Mouse (Mus musculus): ENCODE measurements around the gene Rapgef4.
"Not testable (repeated sequence)": the region's sequence is repeated elsewhere in the genome, so short reads cannot be mapped to it uniquely, and the experiment has no call there.

Rapgef4 gene

DNA sequence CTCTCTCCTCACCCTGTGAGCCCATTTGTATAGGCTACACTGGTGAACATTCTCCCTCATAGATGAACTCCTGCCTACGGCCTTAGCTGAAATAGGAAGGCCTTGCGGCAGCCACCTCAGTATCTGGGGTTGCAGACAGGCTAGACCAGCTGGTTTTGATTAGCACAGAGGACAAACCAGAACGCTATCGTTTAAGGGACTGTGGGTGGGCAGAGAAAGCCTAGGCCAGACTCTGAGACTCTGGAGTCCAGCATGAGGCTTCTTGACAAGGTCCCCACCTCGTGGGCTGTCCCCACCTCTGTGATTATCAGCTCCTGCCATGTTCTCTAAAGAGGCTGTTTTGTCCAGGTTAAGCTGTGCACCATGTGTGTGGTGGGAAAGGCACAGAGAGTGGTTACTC, 142.8 kb downstream of the Rapgef4 start:
- DNase-seq, result no peak

DNA sequence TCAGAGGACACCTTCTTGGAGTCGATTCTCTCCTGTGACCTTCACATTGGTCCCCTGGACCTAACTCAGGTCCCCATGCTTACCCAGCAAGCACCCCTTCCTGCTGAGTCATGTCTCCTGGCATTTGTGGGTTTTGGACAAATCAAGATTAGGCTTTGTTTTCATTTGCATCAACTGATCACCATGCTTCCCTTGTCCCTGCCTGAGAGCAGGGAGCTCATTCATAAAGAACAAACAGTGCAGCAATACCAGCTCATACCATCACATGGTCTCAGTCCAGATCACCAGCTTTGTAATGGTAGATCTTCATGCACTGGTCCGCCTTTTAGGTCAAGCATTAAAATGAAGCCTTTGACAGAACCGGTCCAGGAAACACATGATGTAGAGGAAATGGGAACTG, 144.7 kb downstream of the Rapgef4 start:
- DNase-seq, result no peak

DNA sequence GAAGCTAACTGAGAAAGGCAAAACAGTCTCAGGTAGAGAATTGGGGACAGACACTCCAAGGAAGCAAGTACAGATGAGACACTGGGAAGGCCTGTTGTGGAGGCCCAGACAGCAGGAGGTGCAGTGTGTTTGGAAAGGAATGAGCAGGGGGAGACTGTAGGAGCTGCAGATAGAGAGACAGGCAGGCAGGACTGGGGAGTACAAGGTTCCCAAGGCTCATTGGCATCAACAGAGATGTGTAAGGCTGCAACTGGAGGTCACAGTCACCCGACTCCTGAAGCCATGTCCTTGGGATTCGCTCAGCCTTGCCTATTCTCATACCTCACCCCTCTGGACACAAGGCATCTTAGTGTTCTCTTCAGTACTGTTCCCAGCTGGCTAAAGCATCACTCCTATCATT, 145.4 kb downstream of the Rapgef4 start:
- DNase-seq, result no peak

DNA sequence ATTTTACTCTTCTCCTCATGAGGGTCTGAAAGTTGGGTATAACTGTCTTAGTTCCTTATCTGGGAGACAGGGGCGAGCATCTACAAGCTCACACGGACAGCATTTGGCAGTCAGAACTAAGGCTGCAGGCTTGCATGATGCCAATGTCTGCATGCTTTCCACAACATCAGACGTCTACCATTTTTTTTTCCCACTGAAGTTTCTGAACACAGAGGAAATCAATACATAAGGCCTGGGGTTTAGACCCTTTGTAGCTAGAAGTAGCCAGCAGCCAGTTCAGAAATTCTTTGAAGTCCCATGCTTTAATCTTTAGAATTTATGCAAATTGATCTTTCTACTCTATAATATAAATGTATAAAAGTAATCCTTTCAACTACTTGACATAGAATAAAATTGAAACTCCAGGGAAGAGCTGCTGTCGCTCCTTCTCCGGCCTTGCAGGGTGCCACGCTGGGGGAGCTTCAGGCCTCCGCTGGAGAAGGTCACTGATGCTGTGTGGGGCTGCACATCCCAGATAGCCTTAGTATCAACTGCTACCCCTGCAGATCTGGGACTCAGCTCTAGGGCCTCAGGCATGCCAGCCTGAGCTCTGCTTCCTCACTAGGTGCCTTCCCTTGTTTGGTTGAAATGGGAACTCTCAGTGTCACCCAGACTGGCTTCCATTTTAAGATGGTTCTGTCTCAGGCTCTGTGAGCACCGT, 148.7 kb downstream of the Rapgef4 start:
- no peak for DNase-seq

DNA sequence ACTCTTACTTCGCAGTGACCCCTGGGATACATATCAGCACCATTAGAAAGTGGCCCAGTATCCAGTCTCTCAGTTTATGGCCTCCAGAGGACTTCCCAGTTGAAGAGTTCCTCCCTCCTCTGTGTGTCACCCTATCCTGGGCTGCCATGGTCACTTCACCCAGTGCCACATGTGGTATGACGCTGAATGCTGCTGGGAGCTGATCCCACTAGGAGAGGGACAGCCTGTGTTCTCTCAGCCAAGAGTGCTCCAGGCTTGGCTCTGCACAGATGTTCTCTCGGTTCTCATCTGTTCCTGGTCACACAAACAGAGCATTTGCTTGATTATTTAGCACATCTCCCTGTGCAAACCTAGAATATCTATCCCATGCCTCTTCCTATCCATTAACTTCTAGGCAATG, 151.2 kb downstream of the Rapgef4 start:
- DNase-seq, result no peak

DNA sequence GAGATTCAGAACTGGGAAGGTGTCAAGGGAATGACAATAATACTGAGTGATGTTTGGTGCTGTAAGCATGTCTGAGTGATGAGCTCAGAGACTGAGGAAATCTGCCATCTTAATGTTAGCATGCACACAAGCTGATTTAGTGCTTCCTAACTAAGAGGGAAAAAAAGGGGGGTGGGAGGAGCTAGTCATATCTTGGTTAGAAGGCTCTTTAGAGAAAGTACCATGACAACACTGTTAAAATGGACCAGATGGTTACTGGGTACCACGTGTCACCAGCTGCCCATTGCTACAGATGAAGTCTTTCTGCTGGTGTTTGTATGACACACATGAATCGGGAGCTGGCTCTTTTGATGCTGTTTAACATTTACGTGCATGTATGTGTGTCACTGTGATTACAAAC, 155.0 kb downstream of the Rapgef4 start:
- DNase-seq, result no peak

DNA sequence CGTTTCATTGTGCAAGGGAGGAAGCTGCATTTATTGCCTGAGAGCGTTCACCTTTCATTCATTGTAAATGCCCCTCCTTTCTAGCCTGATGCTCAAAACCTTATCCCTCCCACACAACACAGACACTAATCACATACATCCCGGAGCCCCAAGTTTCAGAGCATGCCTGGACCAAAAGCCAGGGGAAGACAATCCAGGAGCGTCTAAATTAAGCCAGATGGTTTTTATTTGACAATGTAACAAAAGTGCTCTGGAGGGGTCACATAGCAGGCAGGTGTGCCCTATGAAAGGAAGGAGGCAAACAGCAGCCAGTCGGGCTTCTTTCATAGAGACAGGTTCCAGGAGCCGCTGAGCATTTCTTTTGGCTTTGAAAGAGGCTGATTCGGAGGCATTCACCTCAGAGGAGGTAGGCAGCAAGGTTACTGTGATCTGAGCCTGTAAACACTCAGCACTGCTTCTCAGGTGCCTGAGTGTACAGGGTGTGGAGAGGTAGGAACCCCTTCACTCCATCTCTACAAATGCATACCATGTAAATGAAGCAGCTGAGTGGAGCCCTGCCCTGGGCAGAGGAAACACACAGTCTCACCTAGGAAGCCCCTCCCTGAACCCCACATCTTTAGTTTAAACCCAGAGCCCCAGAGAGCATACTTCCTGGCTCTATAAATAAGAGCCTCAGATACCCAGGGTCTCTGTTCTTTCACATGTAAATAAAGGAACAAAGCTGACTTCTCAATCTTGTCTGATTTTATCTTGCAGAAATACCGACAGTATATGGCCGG, 155.6 kb downstream of the Rapgef4 start:
- DNase-seq, result no peak

DNA sequence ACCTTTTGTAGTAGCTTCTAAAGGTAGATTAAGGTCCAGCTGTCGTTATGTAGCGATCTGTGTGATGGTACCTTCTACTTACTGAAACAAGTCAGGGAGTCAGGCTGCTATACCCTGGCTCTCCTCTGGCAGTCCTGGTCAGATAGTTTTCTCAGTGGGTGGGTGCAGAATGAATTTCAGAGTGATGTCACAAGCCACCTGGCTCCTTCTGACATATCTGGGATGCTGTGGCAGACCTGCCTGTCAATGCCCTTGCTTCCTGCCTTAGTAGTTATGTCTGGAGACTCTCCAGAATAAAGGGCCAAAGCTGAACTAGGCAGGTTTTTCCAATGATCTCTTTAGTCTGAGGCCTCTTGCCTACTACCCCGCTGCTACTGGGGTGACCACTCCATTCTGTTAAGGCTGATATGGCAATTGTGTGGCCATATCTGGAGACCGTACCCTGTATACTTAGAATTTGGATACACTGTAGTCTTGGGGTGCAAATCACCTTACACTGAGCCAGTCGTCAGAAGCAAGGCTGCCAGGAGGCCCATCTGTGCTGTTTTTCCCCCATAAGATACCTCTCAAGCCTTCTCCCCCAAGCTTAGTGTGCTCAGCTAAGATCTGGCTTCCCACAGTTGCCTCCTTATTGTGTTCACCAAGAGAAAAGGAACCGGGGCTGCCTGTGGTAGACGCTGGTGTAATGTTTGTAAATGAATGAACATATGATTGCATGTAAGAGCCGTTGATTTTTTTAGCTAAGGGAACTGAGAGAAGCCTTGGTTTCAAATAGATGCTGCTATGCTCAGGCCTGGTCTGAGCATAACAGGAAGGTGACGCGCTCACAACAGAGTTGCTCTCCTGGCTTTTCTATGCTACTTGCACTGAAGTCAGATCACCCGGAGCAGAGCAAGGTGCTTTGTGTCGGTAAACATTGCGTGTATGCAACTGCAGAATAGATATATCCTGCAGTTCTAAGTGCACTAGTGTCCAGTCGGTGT, 159.1 kb downstream of the Rapgef4 start:
- DNase-seq, result peak in 1 of 2 experiments; percentile 32

DNA sequence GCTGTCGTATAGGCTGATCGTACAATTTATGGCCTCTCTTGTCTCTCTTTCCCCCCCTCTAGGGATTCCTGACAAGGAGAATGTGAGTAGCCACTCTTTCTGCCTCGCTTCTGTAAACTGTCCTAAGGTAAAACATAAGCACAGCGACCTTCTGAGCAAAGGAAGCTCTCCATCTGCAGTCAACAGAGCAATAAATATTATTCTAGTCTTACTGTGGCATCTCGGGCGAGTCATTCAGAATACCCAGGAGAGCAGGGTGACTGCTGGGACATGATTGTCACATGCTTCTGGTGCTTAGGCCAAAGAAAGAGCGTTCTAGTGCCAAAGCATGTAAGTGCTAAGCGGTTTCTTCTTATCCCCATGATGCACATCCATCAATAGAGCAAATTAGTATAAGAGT, 160.1 kb downstream of the Rapgef4 start:
- no peak for DNase-seq

DNA sequence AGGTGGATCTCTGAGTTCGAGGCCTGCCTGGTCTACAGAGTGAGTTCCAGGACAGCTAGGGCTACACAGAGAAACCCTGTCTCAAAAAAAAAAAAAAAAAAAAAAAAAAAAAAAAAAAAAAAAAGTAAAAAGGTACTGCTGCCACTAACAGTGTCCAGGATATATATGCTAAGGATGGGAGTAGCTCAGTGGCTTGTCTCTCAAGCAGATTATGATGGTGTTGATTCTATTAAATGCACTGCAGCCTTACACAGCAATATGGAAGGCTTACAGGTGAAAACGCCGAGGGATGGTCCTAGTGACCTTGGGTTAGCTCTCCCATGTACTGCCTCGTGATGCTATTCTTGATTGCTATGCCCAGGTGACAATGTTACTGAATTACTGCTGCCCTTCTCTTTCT, 160.7 kb downstream of the Rapgef4 start:
- DNase-seq, result not testable (repeated sequence)

DNA sequence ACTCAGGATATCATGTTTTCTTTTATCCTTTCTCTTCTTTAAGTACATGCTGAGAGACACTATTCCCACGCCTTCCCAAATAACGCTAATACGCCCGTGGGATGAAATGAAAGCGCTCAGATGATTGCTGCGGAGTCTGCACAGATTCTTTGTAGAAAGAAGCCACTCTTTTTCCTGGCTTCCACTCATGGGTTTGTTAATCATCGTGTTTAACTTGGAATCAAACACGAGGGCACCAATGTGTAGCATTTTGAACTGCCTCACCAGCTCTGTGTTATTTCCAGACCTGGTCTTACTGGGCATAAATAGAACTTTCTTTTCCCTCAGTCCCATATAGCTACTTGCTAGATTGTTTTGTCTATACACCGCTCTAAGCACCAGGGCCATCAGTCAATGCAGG, 162.4 kb downstream of the Rapgef4 start:
- DNase-seq, result no peak

DNA sequence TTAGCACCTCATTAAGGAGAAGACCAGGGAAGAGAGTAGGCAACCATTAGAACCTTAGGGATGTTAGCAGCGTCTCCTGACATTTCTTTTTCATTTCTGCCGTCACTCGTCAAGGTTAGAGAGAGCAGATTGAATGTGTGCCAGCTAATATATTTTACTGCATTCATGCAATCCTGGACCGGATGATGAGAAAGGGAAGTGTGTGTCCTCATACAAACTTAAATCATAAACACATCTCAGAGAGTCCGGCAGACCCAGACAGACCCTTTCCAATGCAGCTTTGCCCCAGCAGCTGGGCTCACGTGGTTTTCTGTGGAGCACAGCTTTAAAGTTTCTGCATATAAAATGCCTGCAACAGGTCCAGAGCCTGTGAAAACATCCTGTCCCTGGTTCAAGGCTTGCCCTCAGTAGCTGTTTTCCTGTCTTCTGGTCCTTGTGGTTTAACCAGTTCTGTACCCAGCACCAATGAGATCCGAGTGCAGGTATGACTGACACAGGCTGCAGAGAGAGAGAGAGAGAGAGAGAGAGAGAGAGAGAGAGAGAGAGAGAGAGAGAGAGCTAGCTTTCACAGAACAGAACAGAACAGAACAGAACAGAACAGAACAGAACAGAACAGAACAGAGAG, 163.6 kb downstream of the Rapgef4 start:
- DNase-seq, result no peak

DNA sequence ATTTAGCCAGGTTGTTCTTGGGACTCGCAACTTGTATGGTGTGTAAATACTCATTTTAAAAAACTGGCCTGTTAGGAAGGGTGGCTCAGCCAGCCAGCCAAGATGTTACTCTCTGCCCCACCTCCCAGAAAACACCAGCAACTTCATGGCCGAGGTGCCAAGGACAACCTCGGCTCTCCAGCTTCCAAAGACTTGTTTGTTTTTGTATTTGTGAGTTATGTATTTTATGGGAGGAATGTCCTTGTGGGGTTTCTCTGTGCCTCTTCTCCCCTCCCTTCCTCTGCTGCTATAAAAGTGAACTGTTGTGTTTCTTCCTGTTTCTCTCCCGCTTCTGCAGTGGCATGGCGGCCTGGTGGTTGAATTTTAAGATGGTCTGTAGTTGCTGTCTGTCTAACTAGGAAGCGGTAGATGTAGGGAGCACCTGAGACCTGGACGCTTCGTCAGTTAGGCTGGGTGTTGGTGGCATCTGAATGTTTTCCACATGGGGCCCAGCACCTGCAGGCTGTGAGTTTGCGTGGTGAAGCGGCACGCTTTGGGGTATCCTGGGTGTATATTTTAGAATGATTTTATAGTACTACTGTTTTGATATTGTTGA, 164.3 kb downstream of the Rapgef4 start:
- no peak for DNase-seq

DNA sequence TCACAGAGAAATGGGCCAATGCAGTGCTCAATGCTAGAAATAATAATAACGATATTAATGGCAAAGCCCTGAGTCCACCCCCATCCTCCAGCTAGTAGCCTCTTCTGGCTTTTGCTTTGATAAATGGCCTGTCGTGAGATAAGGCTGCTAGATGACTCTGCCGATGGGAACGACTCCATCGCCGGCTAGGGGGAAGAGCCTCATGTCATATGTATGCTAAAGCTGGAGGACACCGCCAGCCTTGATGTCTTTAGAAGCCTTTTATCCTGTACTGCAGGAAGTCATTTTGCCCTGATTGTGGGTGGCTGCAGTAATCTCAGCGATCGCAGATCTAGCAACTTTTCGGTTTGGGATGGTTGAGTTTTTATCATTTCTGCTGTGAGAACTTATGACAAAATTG, 165.0 kb downstream of the Rapgef4 start:
- no peak for DNase-seq

DNA sequence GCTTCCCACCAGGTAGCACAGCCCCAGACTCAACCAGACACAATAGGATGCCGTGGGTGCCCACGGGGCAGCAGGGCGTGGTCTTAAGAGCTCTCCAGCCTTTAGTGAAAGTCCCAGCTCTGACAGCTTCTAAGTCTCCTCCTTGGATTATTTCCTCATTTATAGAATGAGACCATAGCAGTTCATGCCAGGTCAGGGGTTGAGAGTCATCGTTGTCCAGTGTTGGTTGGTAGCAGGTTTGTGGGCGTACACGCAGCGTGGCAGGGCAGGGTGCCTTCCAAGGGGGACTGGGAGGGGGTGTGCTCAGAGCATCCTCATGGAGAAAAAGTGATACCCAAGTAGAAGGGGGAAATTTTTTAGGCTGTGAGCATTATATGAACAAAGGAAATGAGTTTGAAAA, 166.2 kb downstream of the Rapgef4 start:
- DNase-seq, result no peak

DNA sequence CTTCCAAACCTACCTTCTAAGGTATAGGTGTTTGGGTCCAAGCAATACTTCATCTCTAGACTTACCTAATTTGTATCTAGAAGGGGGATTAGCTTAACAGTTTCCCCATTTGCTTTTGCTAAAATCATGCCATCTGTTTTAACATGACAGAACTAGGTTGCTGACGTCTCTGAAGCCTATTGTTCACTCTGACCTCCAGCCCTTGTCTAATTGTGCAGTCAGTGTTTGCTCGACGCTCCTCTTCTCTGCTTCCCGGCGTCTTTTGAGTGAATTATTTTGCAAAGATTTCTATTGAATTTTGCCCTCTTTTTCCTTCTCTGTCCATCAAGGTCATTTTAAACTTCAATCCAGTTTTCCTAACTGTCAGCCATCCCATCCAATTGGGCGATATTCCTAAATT, 166.7 kb downstream of the Rapgef4 start:
- no peak for DNase-seq

DNA sequence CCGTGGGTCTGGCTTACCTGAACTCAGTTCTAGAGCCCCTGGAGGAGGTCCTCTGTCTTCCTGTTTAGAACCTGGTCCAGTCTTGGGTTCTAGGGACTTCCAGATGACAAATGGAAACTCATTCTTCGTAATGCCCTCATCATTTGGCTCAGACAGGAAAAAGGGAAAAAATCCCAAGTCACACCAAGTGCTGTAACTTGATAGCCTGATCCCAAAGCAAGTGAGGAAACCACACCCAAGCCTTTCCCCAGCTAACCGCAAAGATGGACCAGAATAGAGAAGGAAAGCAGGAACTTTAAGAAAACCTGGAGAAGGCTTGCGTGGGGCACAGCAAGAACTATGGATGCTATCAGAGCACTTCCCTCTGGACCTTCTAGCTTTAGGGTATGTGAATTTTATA, 167.6 kb downstream of the Rapgef4 start:
- DNase-seq, result no peak

DNA sequence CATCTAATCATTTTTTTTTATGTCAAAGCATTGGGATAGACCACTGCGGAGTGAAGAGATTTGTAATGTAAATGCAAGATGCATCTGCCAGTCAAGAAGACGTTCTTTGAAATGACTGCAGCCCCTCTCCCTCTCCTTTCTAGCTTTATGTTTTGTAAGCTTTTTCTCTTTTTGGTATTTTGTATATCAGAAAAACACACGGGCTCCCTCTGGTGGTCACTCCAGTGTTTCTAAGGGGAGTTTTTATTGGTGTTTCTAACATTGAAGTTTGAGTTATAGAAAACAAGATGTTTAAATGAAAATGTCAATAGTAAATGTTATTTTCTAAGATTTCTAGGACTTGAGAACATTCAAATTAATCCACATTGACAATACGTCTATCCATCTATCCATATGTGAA, 168.0 kb downstream of the Rapgef4 start:
- DNase-seq, result peak; percentile 65 to 73

DNA sequence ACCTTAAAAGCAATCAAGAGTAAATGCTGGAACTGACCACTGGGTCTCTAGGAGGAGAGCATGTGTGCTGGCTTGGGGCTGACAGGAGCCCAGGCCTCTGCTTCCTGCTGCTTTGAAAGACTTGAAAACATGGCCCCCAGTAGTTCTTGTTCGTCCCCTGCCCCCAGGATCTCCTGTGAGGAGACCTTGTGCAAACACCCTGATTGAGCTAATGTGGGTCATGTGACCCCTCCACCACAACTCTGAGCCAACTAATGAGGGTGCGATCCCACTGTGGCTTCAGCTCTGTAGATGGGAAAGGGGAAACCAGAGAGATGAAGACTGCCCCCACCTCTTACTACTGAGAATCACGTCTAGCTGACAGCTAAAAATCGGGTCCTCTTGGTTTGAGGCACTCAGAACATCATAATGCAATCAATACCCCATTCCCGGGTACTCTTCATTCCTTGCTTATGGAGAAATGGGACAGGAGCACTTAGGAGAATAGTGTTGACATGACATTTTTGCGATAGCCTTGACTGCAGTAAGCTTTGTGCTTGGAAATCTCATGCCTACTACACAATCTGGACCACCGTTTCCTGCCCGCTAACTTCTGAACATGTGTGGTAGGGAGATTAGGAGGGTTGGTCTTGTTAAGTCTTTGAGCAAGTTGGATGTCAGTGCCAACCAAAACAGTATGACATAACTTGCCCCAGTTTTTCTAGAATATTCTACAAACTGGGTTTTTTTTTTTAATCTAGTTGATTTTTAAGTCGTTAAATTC, 170.9 kb downstream of the Rapgef4 start:
- no peak for DNase-seq

DNA sequence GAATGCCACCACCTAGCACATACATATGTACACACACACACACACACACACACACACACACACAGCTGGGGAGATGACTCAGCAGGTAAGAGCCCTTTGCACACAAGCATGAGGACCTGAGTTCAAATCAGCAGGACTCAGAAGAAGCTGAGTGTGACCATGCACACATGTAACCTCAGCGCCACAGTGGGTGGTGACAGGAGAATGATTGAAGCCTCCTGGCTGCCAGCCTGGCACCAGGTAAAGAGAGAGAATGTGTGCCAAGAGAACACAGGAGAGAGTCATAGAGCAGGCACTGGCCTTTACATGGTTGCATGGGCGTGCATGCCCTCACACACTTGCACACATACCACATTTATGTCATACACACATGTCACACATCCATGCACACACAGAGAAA, 171.7 kb downstream of the Rapgef4 start:
- no peak for DNase-seq

DNA sequence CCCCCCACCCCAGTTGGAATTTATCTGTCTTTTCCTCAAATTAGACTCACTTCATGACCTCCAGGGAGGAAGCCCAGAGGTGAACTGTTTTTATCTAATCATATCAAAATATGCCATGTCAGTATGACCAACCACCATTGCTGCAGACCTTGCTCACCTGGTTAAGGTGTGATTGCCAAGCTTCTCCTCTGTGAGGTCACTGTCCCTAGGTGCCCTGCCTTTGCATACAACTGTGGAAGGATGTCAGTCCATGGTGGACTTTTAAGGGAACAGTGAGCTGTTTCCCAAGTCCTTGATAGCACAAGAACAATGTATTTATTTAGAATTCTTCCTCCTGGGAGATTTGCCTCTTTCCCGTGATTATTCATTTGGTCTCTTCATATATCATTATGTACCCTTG, 172.8 kb downstream of the Rapgef4 start:
- DNase-seq, result no peak

Data from cerebellum, postnatal 36 days (tissue).